Mouse (Mus musculus) layer of hippocampus, postnatal 10 days (tissue): ENCODE measurements at regions not wholly inside any gene's neighbourhood (a gene's known extent, or its start where the extent isn't known, plus 50 kb on each side); places are given as distances from the start of the nearest gene placed in this dataset.

Source experiments
- DNase-seq, 2 experiments: peaks; one replicate each; pipeline ENCODE4 v3.0.0; 2021; ENCODE audit warnings: low spot score in 2 of 2

DNA sequence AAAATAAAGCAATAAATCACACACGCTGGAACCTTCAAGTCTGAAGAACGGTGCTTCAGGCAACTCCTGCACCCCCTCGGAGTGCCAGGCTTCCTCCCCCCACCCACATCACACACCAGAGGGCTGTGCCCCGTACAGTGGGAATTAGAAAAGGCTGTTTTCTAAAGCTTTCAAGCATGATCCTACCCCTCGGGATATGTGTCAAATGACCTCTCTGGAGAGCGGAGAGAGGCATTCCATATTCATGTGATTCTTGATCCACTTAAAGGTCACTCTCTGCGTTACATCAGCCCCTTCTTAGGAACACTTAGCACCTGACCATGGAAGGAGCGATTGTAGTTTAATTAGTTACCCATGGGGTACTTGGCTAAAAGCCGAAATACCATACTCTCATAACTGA is 119.1 kb upstream of the Slc24a5 start:
- DNase-seq = no peak

DNA sequence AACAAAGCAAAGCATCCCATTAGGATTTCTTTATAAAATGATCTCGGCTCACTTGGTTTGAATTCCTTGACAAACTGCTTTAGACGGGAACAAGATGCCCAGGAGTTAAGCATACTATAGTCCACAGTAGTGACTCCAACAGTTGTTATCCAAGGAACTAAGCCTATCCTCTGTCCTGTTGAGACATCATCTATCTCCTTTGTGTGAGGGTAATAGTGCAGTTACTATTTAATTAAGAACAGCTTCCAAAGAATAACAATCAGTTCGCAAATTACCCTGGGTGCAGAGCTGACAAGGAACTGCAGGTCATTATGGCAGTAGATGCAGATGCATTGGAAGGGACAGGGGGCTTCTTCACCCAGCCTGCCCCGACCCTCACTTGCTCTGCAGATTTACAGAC is 115.7 kb upstream of the Slc24a5 start:
- DNase-seq = no peak

GRCm38 (mm10) chr2:124953015-124953414 is 114.9 kb upstream of the Slc24a5 start:
- no peak for DNase-seq

GRCm38 (mm10) chr2:124955843-124956242 is 112.1 kb upstream of the Slc24a5 start:
- DNase-seq = no peak

GRCm38 (mm10) chr2:124959431-124959830 is 108.5 kb upstream of the Slc24a5 start:
- DNase-seq = no peak

DNA sequence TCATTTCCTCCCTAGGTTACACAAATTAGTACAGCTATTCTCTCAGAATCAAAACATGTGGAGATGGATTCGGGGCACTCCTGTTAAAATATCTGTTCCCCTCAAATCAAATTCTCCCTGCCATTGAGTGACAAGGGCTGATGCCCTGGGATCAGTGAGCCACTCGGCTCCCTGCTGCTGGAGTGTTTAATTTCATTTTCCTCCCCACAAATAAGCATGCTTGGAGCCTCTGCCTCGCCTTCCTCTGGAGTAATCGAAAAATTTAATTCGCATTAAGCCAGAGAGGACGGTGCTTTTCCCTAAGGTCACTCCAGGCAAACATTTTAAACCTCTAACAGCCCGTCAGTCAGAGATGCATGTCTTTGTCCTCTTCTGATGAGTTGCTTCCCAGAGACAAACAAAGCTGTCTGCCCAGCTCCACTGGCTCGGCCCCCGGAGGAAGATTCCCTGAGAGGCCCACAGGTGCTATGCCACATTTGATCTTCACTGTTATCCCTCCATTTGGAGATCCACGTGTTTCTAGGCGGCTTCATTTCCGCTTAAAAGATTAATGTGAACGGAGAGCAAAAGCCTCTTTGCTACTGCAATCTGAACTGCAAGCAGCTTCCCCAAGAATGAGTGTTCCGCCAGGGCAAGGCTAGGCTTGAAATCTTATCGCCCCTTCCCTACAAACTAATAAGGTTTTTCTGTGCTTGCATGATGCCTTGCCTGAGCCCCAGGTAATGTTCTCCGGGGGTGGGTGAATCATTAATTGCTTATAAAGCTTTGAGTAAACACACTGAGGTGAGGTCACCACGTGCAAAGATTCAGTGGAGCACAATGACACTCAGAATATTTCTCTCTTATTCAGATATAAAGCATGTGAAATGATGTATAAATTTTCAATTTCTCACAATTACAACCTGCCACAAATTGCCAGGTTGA is 95.8 kb upstream of the Slc24a5 start:
- DNase-seq = no peak

GRCm38 (mm10) chr2:124975106-124975505 is 92.8 kb upstream of the Slc24a5 start:
- DNase-seq = no peak

GRCm38 (mm10) chr2:124990976-124991375 is 76.9 kb upstream of the Slc24a5 start:
- no peak for DNase-seq

DNA sequence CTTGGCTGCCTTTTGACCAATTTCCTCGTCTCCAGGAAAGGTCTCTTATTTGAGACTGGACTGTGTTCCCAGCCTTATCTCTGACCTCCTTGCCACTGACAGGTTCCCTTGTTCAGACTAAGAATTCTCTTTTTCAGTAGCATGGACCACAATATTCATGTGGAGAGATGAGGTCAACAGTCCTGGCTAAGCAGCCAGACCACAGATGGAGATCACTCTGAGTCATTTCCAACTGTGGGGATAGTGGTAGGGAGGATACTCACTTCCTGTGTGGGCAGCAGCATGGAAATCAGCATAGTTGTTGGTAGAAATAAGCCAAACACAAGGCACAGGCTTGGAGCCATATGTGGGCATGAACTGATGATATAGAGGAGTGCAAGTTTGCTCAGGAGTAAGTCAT is 52.9 kb upstream of the Slc24a5 start:
- DNase-seq = no peak

GRCm38 (mm10) chr2:125016946-125017345 is 51.0 kb upstream of the Slc24a5 start:
- DNase-seq = no peak
